Mouse (Mus musculus) forelimb bud, embryonic 11.5 days (tissue): ENCODE measurements at regions not wholly inside any gene's neighbourhood (a gene's known extent, or its start where the extent isn't known, plus 50 kb on each side); places are given as distances from the start of the nearest gene placed in this dataset.

ENCODE experiments used
- DNase-seq: peaks from one replicate; pipeline ENCODE4 v3.0.0-alpha.2; 2012; ENCODE audit warnings: low read depth, low spot score

- no peak for DNase-seq
These were observed 153.8 kb downstream of the Lmbrd1 start for GRCm38 (mm10) chr1:24832246-24832645.

DNA sequence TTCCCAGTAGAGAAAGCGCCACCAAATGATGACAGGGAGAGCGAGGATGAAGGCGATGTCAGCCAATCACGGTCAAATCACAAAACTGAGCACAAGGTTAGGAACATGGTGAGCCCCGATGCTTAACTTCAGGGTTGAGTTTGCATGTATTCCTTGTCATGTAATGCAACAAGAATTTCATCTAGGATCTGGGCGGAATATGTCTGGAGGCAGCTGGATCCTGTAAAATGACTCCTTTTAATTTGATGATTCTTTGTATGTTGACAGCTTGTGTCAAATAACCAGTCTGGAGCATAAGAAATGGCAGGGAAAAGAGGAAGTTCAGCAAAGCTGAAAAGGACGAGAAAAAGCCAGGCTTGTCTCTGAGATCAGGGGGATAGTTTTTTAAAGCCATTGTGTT lies 188.4 kb downstream of the Lmbrd1 start:
- DNase-seq, result no peak

DNA sequence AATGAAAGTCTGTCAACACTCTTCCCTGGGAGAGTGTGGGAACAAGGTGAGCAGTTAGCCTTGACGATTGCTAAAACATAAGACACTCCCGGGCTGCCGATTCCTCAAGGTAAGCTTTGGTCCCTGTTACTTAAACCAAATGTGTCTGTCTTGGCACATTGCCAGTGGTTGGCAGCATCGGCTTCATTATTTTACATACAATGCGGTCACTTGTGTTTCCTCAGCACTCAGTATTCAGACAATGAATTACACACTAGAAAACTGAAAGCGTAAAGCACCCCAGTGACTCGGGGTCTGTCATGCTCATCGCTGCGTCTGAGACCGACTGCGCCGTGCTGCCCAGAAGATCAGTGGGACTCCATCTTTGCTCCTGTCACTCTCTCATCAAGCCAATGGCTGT lies 191.3 kb downstream of the Lmbrd1 start:
- DNase-seq, result no peak

DNA sequence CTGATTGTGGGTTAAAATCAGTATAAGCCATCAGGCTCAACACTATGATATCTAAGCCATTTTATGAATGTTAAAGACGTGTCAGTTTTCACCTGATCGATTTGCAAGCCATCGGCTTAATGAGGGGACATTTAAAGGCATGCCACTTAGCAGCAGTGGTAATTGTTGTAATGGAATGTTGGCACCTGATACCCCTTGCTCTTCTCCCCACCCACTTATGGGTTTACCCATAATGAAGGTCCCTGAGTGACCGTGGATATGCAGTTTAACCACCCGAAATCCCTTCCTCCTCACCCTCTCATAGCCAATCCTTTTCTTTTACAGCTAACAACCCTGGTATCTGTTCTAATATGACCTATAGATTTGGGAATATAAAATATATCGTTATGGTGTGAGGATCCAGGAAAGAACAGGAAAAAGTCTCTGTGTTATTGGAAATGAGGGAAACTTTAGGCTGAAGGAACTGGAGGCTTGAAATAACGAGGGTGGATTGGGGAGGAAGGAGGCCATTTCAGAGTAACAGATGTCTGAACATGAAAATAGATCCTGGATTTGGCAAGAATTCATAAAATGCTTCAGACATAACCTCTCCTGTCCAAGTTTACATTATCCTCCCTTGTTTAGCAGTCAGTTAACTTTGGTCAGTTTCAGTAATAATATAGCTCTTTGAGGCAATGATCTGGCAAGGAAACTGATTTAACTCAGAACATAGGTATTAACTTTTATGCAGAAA lies 192.4 kb downstream of the Lmbrd1 start:
- DNase-seq, result no peak

DNA sequence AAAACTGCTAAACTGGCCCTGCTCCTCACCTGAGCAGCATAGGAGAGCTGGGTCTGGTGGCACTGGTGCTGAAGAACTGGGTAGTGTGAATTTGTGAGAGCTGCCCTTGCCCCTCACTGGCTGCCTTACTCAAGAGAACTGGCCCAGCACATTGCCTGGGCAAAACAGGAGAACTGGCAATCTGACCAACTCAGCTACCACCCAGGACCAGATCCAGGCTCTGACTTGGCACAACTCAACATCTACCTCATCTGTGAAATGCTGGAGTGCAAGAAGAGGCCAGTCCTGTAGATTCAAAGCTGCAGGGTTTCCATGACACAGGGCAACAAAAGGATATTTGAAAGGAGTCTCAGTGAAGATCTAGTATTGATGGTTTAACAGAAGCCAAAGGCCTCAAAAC lies 198.6 kb downstream of the Lmbrd1 start:
- no peak for DNase-seq

- DNase-seq, result no peak
These were observed 205.2 kb downstream of the Lmbrd1 start for GRCm38 (mm10) chr1:24883638-24884037.

DNA sequence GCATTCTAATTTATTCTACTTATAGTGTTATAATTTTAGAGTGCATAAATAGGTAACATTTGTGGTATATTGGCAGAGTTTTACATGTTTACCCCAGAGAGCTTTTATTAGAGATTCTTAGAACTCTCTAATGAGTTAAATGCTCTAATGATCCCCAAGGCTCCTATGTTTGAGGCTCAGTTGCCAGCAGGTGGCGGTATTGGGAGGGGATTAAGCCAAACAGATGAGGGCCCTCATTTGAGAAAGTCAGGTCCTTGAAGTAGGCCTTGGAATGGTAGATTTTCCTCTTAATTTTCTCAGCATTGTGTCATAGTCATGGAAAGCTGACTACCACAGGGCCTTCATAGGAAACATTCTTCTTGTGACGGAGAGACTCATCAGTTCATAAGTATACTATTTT lies 222.8 kb downstream of the Lmbrd1 start:
- DNase-seq, result peak; percentile 35

- no peak for DNase-seq
These were observed 260.2 kb downstream of the Lmbrd1 start for GRCm38 (mm10) chr1:24938303-24939263.

GRCm38 (mm10) chr1:24942757-24943296 lies 264.4 kb downstream of the Lmbrd1 start:
- no peak for DNase-seq

GRCm38 (mm10) chr1:24943451-24943850 lies 265.0 kb downstream of the Lmbrd1 start:
- DNase-seq, result no peak

- no peak for DNase-seq
These were observed 294.3 kb downstream of the Lmbrd1 start for GRCm38 (mm10) chr1:24972681-24973080.

- DNase-seq, result no peak
These were observed 330.2 kb downstream of the Lmbrd1 start for GRCm38 (mm10) chr1:25008456-25009169.

- DNase-seq, result no peak
These were observed 334.3 kb downstream of the Lmbrd1 start for GRCm38 (mm10) chr1:25012754-25013153.
